Mouse (Mus musculus) midbrain, embryonic 12.5 days (tissue): Measurements from ENCODE around the gene Igsf9b. TPM values are rescaled to one million over a fixed set of nuclear protein-coding genes. Genes with fewer than 3 reads are reported as not detected.

Experiments used
- ATAC-seq: fragments of 200-750 bp; cut with Nextera tagmentation; 2 replicates; pipeline ENCODE4 v1.8.0; 2017; ENCODE audit warnings: low read depth, moderate TSS enrichment, moderate library complexity; ENCODE audit not compliant: low FRiP score
- H3K27ac ChIP-seq: fragments of 300-500 bp; sonication (generic); replicated peaks from 2 replicates; pipeline ENCODE4 v1.5.1; 2016; ENCODE audit warnings: mild to moderate bottlenecking
- H3K27me3 ChIP-seq: fragments of 300-500 bp; sonication (generic); 2 replicates; pipeline ENCODE4 v1.6.1; 2016; ENCODE audit warnings: mild to moderate bottlenecking
- H3K36me3 ChIP-seq: fragments of 300-500 bp; sonication (generic); 2 replicates; pipeline ENCODE4 v1.6.1; 2016
- H3K4me1 ChIP-seq: fragments of 300-500 bp; sonication (generic); 2 replicates; pipeline ENCODE4 v1.6.1; 2016
- H3K4me2 ChIP-seq: fragments of 300-500 bp; sonication (generic); replicated peaks from 2 replicates; pipeline ENCODE4 v1.6.1; 2016; ENCODE audit warnings: mild to moderate bottlenecking, moderate library complexity
- H3K4me3 ChIP-seq: fragments of 300-500 bp; sonication (generic); 2 replicates; pipeline ENCODE4 v1.5.1; 2016; ENCODE audit warnings: mild to moderate bottlenecking
- H3K9ac ChIP-seq: fragments of 300-500 bp; sonication (generic); replicated peaks from 2 replicates; pipeline ENCODE4 v1.6.1; 2016; ENCODE audit warnings: mild to moderate bottlenecking, moderate library complexity
- H3K9me3 ChIP-seq: fragments of 300-500 bp; sonication (generic); 2 replicates; pipeline ENCODE4 v1.6.1; 2016; ENCODE audit warnings: mild to moderate bottlenecking
- WGBS: fragments of 180-500 bp; shearing (Covaris S2); methylation state at CpG from one replicate; pipeline ENCODE4 v1.1.7; 2016; 5-methylcytosine and 5-hydroxymethylcytosine counted together
- polyA plus RNA-seq: library from polyadenylated mRNA; unstranded; fragments of >200 nt; fragmentation: Nextera tagmentation; extraction: Ambion mirVana; gene quantifications from 2 replicates; pipeline ENCODE4 v1.2.1, GENCODE M21; 2016

Igsf9b gene
- 8.1 and 8.8 TPM in 2 replicates for polyA plus RNA-seq

- under 1% methylated on average over 40 of the region's 40 CpGs for WGBS
- Histone ChIP-seq H3K4me3 (peak within 1 kb of the TSS; percentile 80), H3K27me3 (peaks cover 37% of the 10 kb centered on the region), H3K36me3 (no peaks in the 10 kb centered on the region), H3K9ac (peak within 1 kb of the TSS; percentile 71), H3K4me2 (peak within 1 kb of the TSS; percentile 94), H3K27ac (peak within 1 kb of the TSS; percentile 69), H3K4me1 (peaks cover 42% of the 10 kb centered on the region), H3K9me3 (no peaks in the 10 kb centered on the region)
- ATAC-seq = peak; percentile 99
These were observed at the start of gene Igsf9b for GRCm38 (mm10) chr9:27298411-27299285. Igsf9b (plus strand) TSS chr9:27299204.

- Histone ChIP-seq H3K27me3 (no peaks in the 10 kb centered on the region), H3K36me3 (no peaks in the 10 kb centered on the region), H3K9me3 (no peaks in the 10 kb centered on the region), H3K4me2 (no peak overlapping the region), H3K27ac (no peak overlapping the region), H3K9ac (no peak overlapping the region), H3K4me1 (no peaks in the 10 kb centered on the region), H3K4me3 (no peak overlapping the region)
- no peak for ATAC-seq
- WGBS = 69% methylated on average over 7 of the region's 7 CpGs
These were observed 46.8 kb upstream of the Igsf9b start for GRCm38 (mm10) chr9:27252034-27252714.

- Histone ChIP-seq H3K4me3 (no peak overlapping the region), H3K27ac (no peak overlapping the region), H3K4me1 (no peaks in the 10 kb centered on the region), H3K4me2 (no peak overlapping the region), H3K9ac (no peak overlapping the region), H3K36me3 (no peaks in the 10 kb centered on the region), H3K27me3 (no peaks in the 10 kb centered on the region), H3K9me3 (no peaks in the 10 kb centered on the region)
- 65% methylated on average over 6 of the region's 6 CpGs for WGBS
- no peak for ATAC-seq
These were observed 42.5 kb upstream of the Igsf9b start for GRCm38 (mm10) chr9:27256454-27256853.

GRCm38 (mm10) chr9:27260378-27260947 lies 38.5 kb upstream of the Igsf9b start:
- no peak for ATAC-seq
- Histone ChIP-seq H3K4me3 (no peak overlapping the region), H3K4me2 (no peak overlapping the region), H3K27me3 (no peaks in the 10 kb centered on the region), H3K36me3 (no peaks in the 10 kb centered on the region), H3K27ac (no peak overlapping the region), H3K4me1 (0 out of 2 replicates have a peak, but pooled peaks cover 6% of the 10 kb centered on the region), H3K9me3 (no peaks in the 10 kb centered on the region), H3K9ac (no peak overlapping the region)
- WGBS = 87% methylated on average over 3 of the region's 3 CpGs

GRCm38 (mm10) chr9:27261905-27262304 lies 37.1 kb upstream of the Igsf9b start:
- 0 out of 2 replicates have a peak, but pooled peaks cover 8% of the 10 kb centered on the region for H3K4me1 ChIP-seq
- no peak for ATAC-seq
- no peak overlapping the region for H3K4me2 ChIP-seq
- H3K27me3 ChIP-seq = no peaks in the 10 kb centered on the region
- H3K36me3 ChIP-seq = no peaks in the 10 kb centered on the region
- no peak overlapping the region for H3K27ac ChIP-seq
- no peak overlapping the region for H3K4me3 ChIP-seq
- WGBS = 89% methylated on average over 2 of the region's 2 CpGs
- H3K9me3 ChIP-seq = no peaks in the 10 kb centered on the region
- H3K9ac ChIP-seq = no peak overlapping the region

GRCm38 (mm10) chr9:27265009-27265408 lies 34.0 kb upstream of the Igsf9b start:
- no peaks in the 10 kb centered on the region for H3K9me3 ChIP-seq
- whole genome bisulfite sequencing = 57% methylated on average over 3 of the region's 3 CpGs
- H3K27ac ChIP-seq = no peak overlapping the region
- no peak overlapping the region for H3K4me3 ChIP-seq
- H3K36me3 ChIP-seq = no peaks in the 10 kb centered on the region
- no peak overlapping the region for H3K4me2 ChIP-seq
- no peaks in the 10 kb centered on the region for H3K27me3 ChIP-seq
- H3K9ac ChIP-seq = no peak overlapping the region
- ATAC-seq = no peak
- H3K4me1 ChIP-seq = 0 out of 2 replicates have a peak, but pooled peaks cover 8% of the 10 kb centered on the region

GRCm38 (mm10) chr9:27267878-27268277 lies 31.1 kb upstream of the Igsf9b start:
- H3K27me3 ChIP-seq = no peaks in the 10 kb centered on the region
- H3K4me3 ChIP-seq = no peak overlapping the region
- 86% methylated on average over 5 of the region's 5 CpGs for WGBS
- no peaks in the 10 kb centered on the region; the same call in 1 of the 2 replicates for H3K9me3 ChIP-seq
- H3K9ac ChIP-seq = no peak overlapping the region
- no peak for ATAC-seq
- 0 out of 2 replicates have a peak, but pooled peaks cover 8% of the 10 kb centered on the region for H3K4me1 ChIP-seq
- H3K27ac ChIP-seq = no peak overlapping the region
- no peak overlapping the region for H3K4me2 ChIP-seq
- no peaks in the 10 kb centered on the region for H3K36me3 ChIP-seq

- no peaks in the 10 kb centered on the region; the same call in 1 of the 2 replicates for H3K9me3 ChIP-seq
- H3K4me2 ChIP-seq = no peak overlapping the region
- WGBS = 90% methylated on average over 4 of the region's 4 CpGs
- H3K9ac ChIP-seq = no peak overlapping the region
- H3K27me3 ChIP-seq = no peaks in the 10 kb centered on the region
- no peak overlapping the region for H3K27ac ChIP-seq
- ATAC-seq = no peak
- no peaks in the 10 kb centered on the region for H3K36me3 ChIP-seq
- 0 out of 2 replicates have a peak, but pooled peaks cover 8% of the 10 kb centered on the region for H3K4me1 ChIP-seq
- no peak overlapping the region for H3K4me3 ChIP-seq
These were observed 30.5 kb upstream of the Igsf9b start for GRCm38 (mm10) chr9:27268493-27268892.

GRCm38 (mm10) chr9:27269322-27269721 lies 29.7 kb upstream of the Igsf9b start:
- ATAC-seq = no peak
- Histone ChIP-seq H3K27me3 (no peaks in the 10 kb centered on the region), H3K27ac (no peak overlapping the region), H3K4me3 (no peak overlapping the region), H3K4me2 (no peak overlapping the region), H3K36me3 (no peaks in the 10 kb centered on the region), H3K9me3 (no peaks in the 10 kb centered on the region; the same call in 1 of the 2 replicates), H3K4me1 (0 out of 2 replicates have a peak, but pooled peaks cover 8% of the 10 kb centered on the region), H3K9ac (no peak overlapping the region)
- 57% methylated on average over 4 of the region's 4 CpGs for WGBS

GRCm38 (mm10) chr9:27269904-27270303 lies 29.1 kb upstream of the Igsf9b start:
- H3K36me3 ChIP-seq = no peaks in the 10 kb centered on the region
- no peaks in the 10 kb centered on the region for H3K27me3 ChIP-seq
- no peak overlapping the region for H3K27ac ChIP-seq
- no peak overlapping the region for H3K4me2 ChIP-seq
- H3K4me3 ChIP-seq = no peak overlapping the region
- ATAC-seq = no peak
- H3K9ac ChIP-seq = no peak overlapping the region
- WGBS = 82% methylated on average over 2 of the region's 2 CpGs
- 0 out of 2 replicates have a peak, but pooled peaks cover 7% of the 10 kb centered on the region for H3K4me1 ChIP-seq
- H3K9me3 ChIP-seq = no peaks in the 10 kb centered on the region; the same call in 1 of the 2 replicates

GRCm38 (mm10) chr9:27271899-27272298 lies 27.1 kb upstream of the Igsf9b start:
- no peaks in the 10 kb centered on the region for H3K27me3 ChIP-seq
- H3K27ac ChIP-seq = no peak overlapping the region
- no peak for ATAC-seq
- no peak overlapping the region for H3K4me2 ChIP-seq
- WGBS = 76% methylated on average over 2 of the region's 2 CpGs
- no peaks in the 10 kb centered on the region for H3K36me3 ChIP-seq
- no peaks in the 10 kb centered on the region; the same call in 1 of the 2 replicates for H3K9me3 ChIP-seq
- no peaks in the 10 kb centered on the region for H3K4me1 ChIP-seq
- H3K4me3 ChIP-seq = no peak overlapping the region
- no peak overlapping the region for H3K9ac ChIP-seq

- Histone ChIP-seq H3K4me1 (no peaks in the 10 kb centered on the region), H3K9ac (no peak overlapping the region), H3K4me2 (no peak overlapping the region), H3K4me3 (no peak overlapping the region), H3K27me3 (no peaks in the 10 kb centered on the region), H3K9me3 (no peaks in the 10 kb centered on the region; the same call in 1 of the 2 replicates), H3K27ac (no peak overlapping the region), H3K36me3 (no peaks in the 10 kb centered on the region)
- ATAC-seq = no peak
- WGBS = 83% methylated on average over 1 of the region's 1 CpGs
These were observed 26.1 kb upstream of the Igsf9b start for GRCm38 (mm10) chr9:27272858-27273257.
